Mouse (Mus musculus): Measurements from ENCODE around the gene Nkiras2. TPM values are rescaled to one million over a fixed set of nuclear protein-coding genes. Genes with fewer than 3 reads are reported as not detected.

The Nkiras2 gene
- polyA plus RNA-seq, 1 experiment: 29.9 TPM

DNA sequence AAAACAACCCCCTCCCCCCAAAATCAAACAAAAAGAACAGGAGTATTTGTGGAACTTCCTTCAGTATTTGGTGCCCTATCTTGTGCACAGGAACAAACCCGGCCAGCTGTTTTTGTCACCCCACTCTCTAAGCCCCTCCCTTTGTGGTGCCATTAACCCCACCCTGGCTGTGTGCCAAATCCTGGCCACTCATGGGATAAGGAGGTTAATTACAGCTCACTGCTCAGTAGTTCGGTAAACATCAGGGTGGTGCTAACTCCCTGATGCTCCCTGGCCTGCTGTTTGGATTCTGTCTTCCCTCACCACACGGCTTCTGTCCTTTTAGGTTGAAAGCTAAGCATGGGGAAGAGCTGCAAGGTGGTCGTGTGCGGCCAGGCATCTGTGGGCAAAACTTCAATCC is 4.8 kb downstream of the Nkiras2 start:
- Histone ChIP-seq H3K4me3 (ENCODE audit: insufficient read depth, low read length) (peak overlapping the region; percentile 18; the same call in 1 of the 2 replicates), H3K27ac (ENCODE audit: insufficient read depth, low read length) (no peak overlapping the region), H3K4me1 (ENCODE audit: control insufficient read depth, insufficient read depth, low read length) (no peaks in the 10 kb centered on the region)
- TF ChIP-seq POLR2A (IDR thresholded peaks at IDR 0.05; ENCODE audit: low read depth, low read length) (no peak), CTCF (IDR thresholded peaks at IDR 0.05; ENCODE audit: borderline replicate concordance, insufficient read depth, low read length) (no peak)

- Histone ChIP-seq H3K4me3 (ENCODE audit: insufficient read depth, low read length) (no peak overlapping the region), H3K4me1 (ENCODE audit: control insufficient read depth, insufficient read depth, low read length) (no peaks in the 10 kb centered on the region), H3K27ac (ENCODE audit: insufficient read depth, low read length) (no peak overlapping the region)
- TF ChIP-seq CTCF (IDR thresholded peaks at IDR 0.05; ENCODE audit: borderline replicate concordance, insufficient read depth, low read length) (no peak), POLR2A (IDR thresholded peaks at IDR 0.05; ENCODE audit: low read depth, low read length) (no peak)
These were observed 7.0 kb downstream of the Nkiras2 start for GRCm38 (mm10) chr11:100625754-100626700.

DNA sequence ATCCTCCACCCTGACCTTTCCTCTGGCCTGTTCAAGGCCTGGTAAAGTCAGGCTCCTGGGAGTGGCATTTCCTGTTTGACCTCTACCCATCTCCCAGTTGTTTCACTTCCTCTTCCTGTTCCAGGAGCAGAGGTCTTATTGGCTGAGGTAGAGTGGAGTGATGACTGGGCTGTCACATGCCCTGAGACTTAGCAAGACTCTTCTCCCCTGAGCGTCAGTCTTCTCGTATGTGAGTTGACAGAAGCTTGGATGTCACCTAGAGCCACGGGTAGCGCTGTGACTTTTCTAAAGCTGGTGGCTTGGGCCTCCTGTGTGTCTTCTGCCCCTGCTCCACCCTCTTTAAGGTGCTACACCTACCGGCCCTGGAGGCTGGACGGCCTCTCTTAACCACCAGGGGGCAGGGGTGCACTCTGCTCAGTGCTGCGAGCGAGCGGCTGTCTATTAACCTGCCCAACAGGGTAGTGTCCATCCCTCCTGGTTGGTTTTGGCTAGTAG is 7.7 kb downstream of the Nkiras2 start:
- no peak for TF ChIP-seq POLR2A (IDR thresholded peaks at IDR 0.05; ENCODE audit: low read depth, low read length)
- TF ChIP-seq CTCF (IDR thresholded peaks at IDR 0.05; ENCODE audit: borderline replicate concordance, insufficient read depth, low read length): peak; percentile 74
- H3K4me1 ChIP-seq (ENCODE audit: control insufficient read depth, insufficient read depth, low read length): no peaks in the 10 kb centered on the region
- no peak overlapping the region for H3K27ac ChIP-seq (ENCODE audit: insufficient read depth, low read length)
- H3K4me3 ChIP-seq (ENCODE audit: insufficient read depth, low read length): no peak overlapping the region

GRCm38 (mm10) chr11:100628056-100628455 is 9.0 kb downstream of the Nkiras2 start:
- Histone ChIP-seq H3K27ac (ENCODE audit: insufficient read depth, low read length) (no peak overlapping the region), H3K4me3 (ENCODE audit: insufficient read depth, low read length) (no peak overlapping the region), H3K4me1 (ENCODE audit: control insufficient read depth, insufficient read depth, low read length) (no peaks in the 10 kb centered on the region)
- TF ChIP-seq POLR2A (IDR thresholded peaks at IDR 0.05; ENCODE audit: low read depth, low read length): 0 out of 2 replicates have a peak, but pooled peaks have one; percentile 14
- TF ChIP-seq CTCF (IDR thresholded peaks at IDR 0.05; ENCODE audit: borderline replicate concordance, insufficient read depth, low read length): no peak

GRCm38 (mm10) chr11:100628862-100629352 is 9.9 kb downstream of the Nkiras2 start:
- H3K4me1 ChIP-seq (ENCODE audit: control insufficient read depth, insufficient read depth, low read length): no peaks in the 10 kb centered on the region
- no peak overlapping the region for H3K4me3 ChIP-seq (ENCODE audit: insufficient read depth, low read length)
- H3K27ac ChIP-seq (ENCODE audit: insufficient read depth, low read length): no peak overlapping the region
- TF ChIP-seq POLR2A (IDR thresholded peaks at IDR 0.05; ENCODE audit: low read depth, low read length): no peak
- no peak for TF ChIP-seq CTCF (IDR thresholded peaks at IDR 0.05; ENCODE audit: borderline replicate concordance, insufficient read depth, low read length)

DNA sequence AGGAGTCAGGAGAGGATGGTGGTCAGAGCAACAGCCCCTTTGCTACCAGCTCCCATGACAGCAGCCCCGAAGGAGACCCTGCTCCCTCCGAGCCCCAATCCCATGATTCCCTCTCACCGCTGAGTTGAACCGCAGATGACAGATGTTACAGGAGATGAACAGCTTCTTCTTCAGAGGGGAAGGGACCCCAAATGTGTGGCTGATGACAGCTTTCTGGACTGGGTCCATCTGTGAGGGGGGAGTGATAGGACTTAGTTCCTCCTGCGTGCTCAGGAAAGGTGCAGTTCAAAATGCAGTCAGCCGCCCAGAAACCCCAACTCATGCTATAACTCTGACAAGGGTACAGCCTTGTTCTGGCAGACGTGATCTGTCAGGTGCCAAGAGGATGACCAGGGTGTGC is 15.5 kb downstream of the Nkiras2 start:
- Histone ChIP-seq H3K4me3 (ENCODE audit: insufficient read depth, low read length) (no peak overlapping the region), H3K4me1 (ENCODE audit: control insufficient read depth, insufficient read depth, low read length) (no peaks in the 10 kb centered on the region), H3K27ac (ENCODE audit: insufficient read depth, low read length) (no peak overlapping the region)
- TF ChIP-seq POLR2A (IDR thresholded peaks at IDR 0.05; ENCODE audit: low read depth, low read length) (no peak), CTCF (IDR thresholded peaks at IDR 0.05; ENCODE audit: borderline replicate concordance, insufficient read depth, low read length) (no peak)

DNA sequence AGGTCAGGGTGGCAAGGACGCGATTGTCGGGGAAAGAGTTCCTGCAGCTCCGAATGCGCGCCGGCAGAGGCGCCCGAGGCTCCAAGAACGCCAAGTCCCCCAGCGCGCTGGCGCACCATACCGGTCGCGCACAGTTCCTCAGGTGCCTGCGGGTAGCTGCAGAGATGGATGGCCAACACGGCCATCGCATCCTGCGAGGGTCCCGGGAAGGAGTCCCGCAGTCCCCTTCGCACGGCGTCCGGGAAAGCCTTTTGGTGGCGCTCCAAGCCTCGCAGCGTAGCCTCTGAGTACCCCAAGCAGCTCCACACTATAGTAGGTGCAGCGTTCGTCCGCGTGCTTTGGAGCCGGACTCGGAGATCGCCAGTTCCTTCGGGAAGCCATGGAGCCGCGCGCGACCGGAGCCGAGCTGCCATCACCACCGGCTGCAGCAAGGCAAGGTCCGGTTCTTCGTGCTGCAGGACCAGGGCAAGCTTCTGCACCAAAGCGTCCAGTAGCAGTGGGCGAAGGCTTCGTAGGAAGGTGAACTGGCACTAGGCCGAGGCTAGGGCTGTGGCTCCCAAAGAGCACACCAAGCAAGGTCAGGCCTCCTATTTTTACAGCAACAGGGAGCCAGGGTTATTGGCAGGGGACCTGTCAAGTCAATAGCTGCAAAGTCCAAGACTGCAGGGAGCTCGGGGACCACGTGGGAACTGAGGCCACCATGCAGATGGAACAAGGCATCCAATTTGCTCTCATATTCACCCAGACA is 21.3 kb downstream of the Nkiras2 start:
- Histone ChIP-seq H3K4me3 (ENCODE audit: insufficient read depth, low read length) (no peak overlapping the region), H3K4me1 (ENCODE audit: control insufficient read depth, insufficient read depth, low read length) (no peaks in the 10 kb centered on the region), H3K27ac (ENCODE audit: insufficient read depth, low read length) (no peak overlapping the region)
- no peak for TF ChIP-seq POLR2A (IDR thresholded peaks at IDR 0.05; ENCODE audit: low read depth, low read length)
- TF ChIP-seq CTCF (IDR thresholded peaks at IDR 0.05; ENCODE audit: borderline replicate concordance, insufficient read depth, low read length): 0 out of 2 replicates have a peak, but pooled peaks have one; percentile 25

DNA sequence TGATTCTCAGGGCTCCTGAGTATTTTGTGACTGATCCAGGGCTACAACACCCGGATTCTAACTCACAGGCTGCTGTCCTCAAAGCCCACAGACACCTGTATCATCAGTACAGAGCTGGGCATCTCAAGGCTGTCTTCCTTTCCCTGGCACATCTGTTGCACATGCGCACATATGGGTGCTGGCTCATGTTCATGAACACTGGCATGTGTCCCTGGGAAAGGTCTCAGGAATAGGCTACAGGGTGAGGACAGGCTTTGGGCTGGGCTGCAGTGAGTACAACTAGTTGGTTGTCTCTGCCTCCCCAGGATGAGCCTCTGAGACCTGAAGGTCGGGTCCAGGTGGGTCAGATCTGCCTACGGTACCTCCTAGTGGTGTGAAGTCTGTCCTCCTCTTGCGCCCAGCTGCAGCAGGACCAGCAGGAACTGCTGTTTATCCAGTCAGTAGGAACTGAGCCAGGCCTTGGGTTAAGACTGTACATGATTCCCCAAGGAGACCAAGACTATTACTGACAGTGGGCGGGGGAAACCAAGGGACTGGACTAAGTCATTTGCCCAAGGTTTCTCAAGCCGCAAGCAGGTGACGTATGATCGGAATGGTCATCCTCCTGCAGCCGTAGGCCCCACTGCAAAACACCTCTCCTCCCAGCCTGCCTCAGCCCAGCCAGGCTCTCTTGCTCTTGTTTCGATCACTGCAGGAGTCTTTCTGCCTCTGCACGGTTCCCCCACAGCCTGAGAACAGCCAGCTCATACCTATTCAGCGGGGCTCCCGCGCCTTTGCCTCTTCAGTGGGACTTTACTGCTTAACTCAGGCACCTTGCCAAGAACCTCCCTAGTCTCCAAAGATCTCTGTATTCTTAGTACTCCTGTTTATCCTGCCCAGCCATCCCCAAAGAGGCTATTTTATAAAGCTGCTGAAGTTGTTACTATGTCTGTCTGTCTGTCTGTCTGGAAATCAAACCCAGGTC is 24.9 kb downstream of the Nkiras2 start:
- Histone ChIP-seq H3K27ac (ENCODE audit: insufficient read depth, low read length) (no peak overlapping the region), H3K4me1 (ENCODE audit: control insufficient read depth, insufficient read depth, low read length) (no peaks in the 10 kb centered on the region), H3K4me3 (ENCODE audit: insufficient read depth, low read length) (no peak overlapping the region)
- TF ChIP-seq CTCF (IDR thresholded peaks at IDR 0.05; ENCODE audit: borderline replicate concordance, insufficient read depth, low read length) (no peak), POLR2A (IDR thresholded peaks at IDR 0.05; ENCODE audit: low read depth, low read length) (no peak)

DNA sequence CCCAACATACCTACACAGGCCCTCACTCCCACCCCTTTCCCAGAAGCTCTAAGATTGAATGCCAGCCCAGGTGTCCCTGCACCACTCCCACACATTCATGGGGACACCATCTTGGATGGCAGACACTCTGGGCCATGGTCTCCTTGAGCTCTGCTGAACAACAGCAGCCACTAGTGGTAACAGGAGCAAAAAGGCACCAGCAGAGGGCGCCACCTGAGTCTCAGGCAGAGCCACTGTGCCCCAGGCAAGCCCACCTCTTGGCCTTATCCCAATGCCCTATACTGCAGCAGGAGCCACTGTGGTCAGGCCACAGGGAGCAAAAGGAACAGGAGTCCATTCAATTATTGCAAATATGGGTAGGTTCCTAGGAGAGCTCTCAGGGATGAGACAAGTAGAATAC is 27.2 kb downstream of the Nkiras2 start:
- Histone ChIP-seq H3K4me1 (ENCODE audit: control insufficient read depth, insufficient read depth, low read length) (no peaks in the 10 kb centered on the region), H3K27ac (ENCODE audit: insufficient read depth, low read length) (no peak overlapping the region), H3K4me3 (ENCODE audit: insufficient read depth, low read length) (no peak overlapping the region)
- TF ChIP-seq POLR2A (IDR thresholded peaks at IDR 0.05; ENCODE audit: low read depth, low read length) (no peak), CTCF (IDR thresholded peaks at IDR 0.05; ENCODE audit: borderline replicate concordance, insufficient read depth, low read length) (peak; percentile 55; the same call in 1 of the 2 replicates)
